Comparison of ENCODE assay signal across 8 mouse cellular contexts in the genomic region with DNA sequence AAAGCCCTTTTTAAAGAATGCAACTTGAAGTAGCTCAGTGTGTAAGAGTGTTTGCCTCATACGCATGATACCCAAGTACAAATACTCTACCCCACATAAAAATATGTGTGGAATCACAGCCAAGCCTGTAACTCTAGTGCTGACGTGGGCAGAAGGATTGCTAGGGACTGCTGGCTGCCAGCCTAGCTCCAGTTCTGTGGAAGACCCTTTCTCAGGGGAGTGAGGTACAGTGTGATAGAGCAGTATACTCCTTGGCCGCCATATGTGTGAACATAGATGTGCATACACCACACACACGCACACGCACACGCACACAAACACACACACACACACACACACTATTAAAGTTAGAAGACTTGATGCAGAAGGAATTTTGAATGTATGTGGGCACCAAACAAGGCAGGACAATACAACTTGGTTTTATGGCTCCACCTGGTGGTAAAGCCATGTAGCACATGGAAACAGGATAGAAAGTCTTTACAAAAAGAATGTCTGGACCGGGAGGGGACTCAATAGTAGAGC. TPM values are rescaled to one million over a fixed set of nuclear protein-coding genes. Genes with fewer than 3 reads are reported as not detected.
DNase-seq lines count a peak whose midpoint lies in the region; ATAC-seq and TF ChIP-seq lines count a peak whose summit lies in the region.

No protein-coding gene starts in this region.

- ATAC-seq in lung, embryonic 14.5 days (ENCODE audit: insufficient read depth), result peak; percentile 91

- no peak overlapping the region for H3K4me3 ChIP-seq in C2C12 (ENCODE audit: insufficient read depth, poor library complexity, severe bottlenecking)
- H3K4me3 ChIP-seq in lung, embryonic 14.5 days (ENCODE audit: low read depth, low read length), result no peak overlapping the region

- H3K36me3 ChIP-seq in C2C12 (ENCODE audit: control insufficient read depth, insufficient read depth), result no peaks in the 10 kb centered on the region
- H3K36me3 ChIP-seq in lung, embryonic 14.5 days (ENCODE audit: insufficient read depth), result 0 out of 2 replicates have a peak, but pooled peaks cover 13% of the 10 kb centered on the region

- WGBS in lung, embryonic 14.5 days, result 52% methylated on average over 7 of the region's 7 CpGs

- no peaks in the 10 kb centered on the region for H3K79me2 ChIP-seq in C2C12 (ENCODE audit: control insufficient read depth, insufficient read depth)

- H3K4me2 ChIP-seq in lung, embryonic 14.5 days, result no peak overlapping the region

- peak; percentile 34 for TF ChIP-seq CTCF in C2C12 (IDR thresholded peaks at IDR 0.05; ENCODE audit: control insufficient read depth, insufficient read depth, insufficient read length)
- TF ChIP-seq CTCF in lung, embryonic 14.5 days (IDR thresholded peaks at IDR 0.05; ENCODE audit: low read depth), result peak; percentile 90

- H3K27ac ChIP-seq in lung, embryonic 14.5 days (ENCODE audit: low read depth), result peak overlapping the region; percentile 43; the same call in 1 of the 2 replicates

- H3K79me3 ChIP-seq in C2C12 (ENCODE audit: low read depth), result peaks cover 1% of the 10 kb centered on the region

- no peaks in the 10 kb centered on the region for H3K27me3 ChIP-seq in C2C12 (ENCODE audit: control insufficient read depth, insufficient read depth, insufficient read length)
- H3K27me3 ChIP-seq in lung, embryonic 14.5 days (ENCODE audit: insufficient read depth, low read length), result no peaks in the 10 kb centered on the region

- H3K4me1 ChIP-seq in lung, embryonic 14.5 days (ENCODE audit: insufficient read depth), result no peaks in the 10 kb centered on the region

- no peaks in the 10 kb centered on the region for H3K9me3 ChIP-seq in lung, embryonic 14.5 days (ENCODE audit: low read depth, low read length)

- no peak overlapping the region for H3ac ChIP-seq in C2C12 (ENCODE audit: control insufficient read depth, insufficient read length, low read depth)

- DNase-seq in T-cell, adult 2 months (ENCODE audit: low spot score), result peak; percentile 32
- DNase-seq in cerebellum, postnatal 25 days, result peak; percentile 40 to 69
- peak; percentile 20 to 60 for DNase-seq in gastrocnemius, postnatal 4 days (ENCODE audit: low spot score in 2 of 2)
- DNase-seq in kidney, postnatal 25 days, result peak; percentile 51 to 83
- peak; percentile 89 for DNase-seq in lung, embryonic 14.5 days
- DNase-seq in retina, embryonic 14.5 days (ENCODE audit: low spot score), result peak; percentile 80
- DNase-seq in yolk sac, embryonic 10.5 days (ENCODE audit: low spot score), result peak; percentile 36

- H3K9ac ChIP-seq in lung, embryonic 14.5 days, result no peak overlapping the region

TF ChIP-seq in C2C12, 6 proteins besides CTCF, POLR2A, EP300 and RAD21:
- no peak for TF ChIP-seq MAX (IDR thresholded peaks at IDR 0.05)
- TF ChIP-seq FOSL1 (IDR thresholded peaks at IDR 0.05; ENCODE audit: insufficient read depth, low read length, poor library complexity, severe bottlenecking), result no peak
- no peak for TF ChIP-seq MYOD1 (IDR thresholded peaks at IDR 0.05; ENCODE audit: control insufficient read depth, insufficient read length, low read depth)
- no peak for TF ChIP-seq CEBPB (IDR thresholded peaks at IDR 0.05; ENCODE audit: low read depth)
- TF ChIP-seq USF1 (IDR thresholded peaks at IDR 0.05; ENCODE audit: low read depth), result no peak
- TF ChIP-seq MYOG (IDR thresholded peaks at IDR 0.05; ENCODE audit: control insufficient read depth, extremely low read depth, insufficient read length), result no peak
TF ChIP-seq in C2C12: peak in this region for 0.

RNA-seq across cellular contexts. Expression of a gene that starts 41.2 kb away (rescaled TPM):
- 4.3 TPM for polyA plus RNA-seq in C2C12 (2012; fragmentation: generic; extraction: Trizol)
- 10 to 100 TPM; 34.2 to 40.2 TPM for total RNA-seq in gastrocnemius, postnatal 4 days (2021)
- polyA plus RNA-seq in lung, embryonic 14.5 days (2014; fragmentation: Nextera tagmentation; extraction: Ambion mirVana), result 15.9 and 16.0 TPM in 2 replicates

Comparison
In these comparisons a context has a peak if more than half of its experiments do, and no peak if none do; other contexts are left out.
1. DNase-seq: peak in every context shown above with its lines; median percentile 89 in lung, embryonic 14.5 days; 80 in retina, embryonic 14.5 days; 67 in kidney, postnatal 25 days; 54 in cerebellum, postnatal 25 days; 40 in gastrocnemius, postnatal 4 days; 36 in yolk sac, embryonic 10.5 days; 32 in T-cell, adult 2 months.